Mouse (Mus musculus) brown adipose tissue, adult 24 weeks (tissue): ENCODE results near the gene Ero1lb. TPM values are rescaled to one million over a fixed set of nuclear protein-coding genes. Genes with fewer than 3 reads are reported as not detected.

ENCODE experiments used
- H3K27ac ChIP-seq: fragments of 200-500 bp; replicated peaks from 2 replicates; pipeline ENCODE4 v1.5.1; 2012; ENCODE audit warnings: low read depth, mild to moderate bottlenecking, low read length
- H3K4me1 ChIP-seq: fragments of 200-500 bp; 2 replicates; pipeline ENCODE4 v1.6.1; 2012; ENCODE audit warnings: low read length, mixed read lengths; ENCODE audit not compliant: control insufficient read depth, insufficient read depth, insufficient read length
- H3K4me3 ChIP-seq: fragments of 200-500 bp; 2 replicates; pipeline ENCODE4 v1.5.1; 2012; ENCODE audit warnings: low read depth, mild to moderate bottlenecking, low read length, moderate library complexity; ENCODE audit not compliant: insufficient read depth
- polyA plus RNA-seq: library from polyadenylated mRNA; stranded (reverse); fragments of >200 nt; gene quantifications from 2 replicates; pipeline ENCODE4 v1.2.4, GENCODE M21; 2012; ENCODE audit not compliant: missing spikeins, insufficient read depth, insufficient read length

The Ero1lb gene
- polyA plus RNA-seq: 2.8 and 2.9 TPM in 2 replicates

- Histone ChIP-seq H3K4me1 (peaks cover 3% of the 10 kb centered on the region; the same call in 1 of the 2 replicates), H3K4me3 (peak within 1 kb of the TSS; percentile 86), H3K27ac (no peak within 1 kb of the TSS)
These were observed at the start of gene Ero1lb for GRCm38 (mm10) chr13:12565621-12566390. TSS of gene Ero1lb (plus strand) at chr13:12565874.

- H3K4me1 ChIP-seq: no peaks in the 10 kb centered on the region
- peak overlapping the region; percentile 17; the same call in 1 of the 2 replicates for H3K4me3 ChIP-seq
- H3K27ac ChIP-seq: no peak overlapping the region
These were observed 46.3 kb upstream of the Ero1lb start for GRCm38 (mm10) chr13:12519371-12519770.

GRCm38 (mm10) chr13:12519955-12520584 is 45.6 kb upstream of the Ero1lb start, which contains the start of gene Edaradd:
TSS of gene Edaradd (minus strand) at chr13:12520438.
- Histone ChIP-seq H3K27ac (no peak within 1 kb of the TSS), H3K4me1 (no peaks in the 10 kb centered on the region), H3K4me3 (peak within 1 kb of the TSS; percentile 55)

GRCm38 (mm10) chr13:12522346-12522745 is 43.3 kb upstream of the Ero1lb start:
- Histone ChIP-seq H3K27ac (no peak overlapping the region), H3K4me1 (no peaks in the 10 kb centered on the region), H3K4me3 (no peak overlapping the region)

- Histone ChIP-seq H3K27ac (no peak overlapping the region), H3K4me3 (no peak overlapping the region), H3K4me1 (no peaks in the 10 kb centered on the region)
These were observed 40.0 kb upstream of the Ero1lb start for GRCm38 (mm10) chr13:12525678-12526077.

GRCm38 (mm10) chr13:12534628-12535027 is 31.0 kb upstream of the Ero1lb start:
- no peak overlapping the region for H3K27ac ChIP-seq
- H3K4me1 ChIP-seq: no peaks in the 10 kb centered on the region
- H3K4me3 ChIP-seq: no peak overlapping the region

- Histone ChIP-seq H3K27ac (no peak overlapping the region), H3K4me1 (no peaks in the 10 kb centered on the region; the same call in 1 of the 2 replicates), H3K4me3 (no peak overlapping the region)
These were observed 27.7 kb upstream of the Ero1lb start for GRCm38 (mm10) chr13:12537971-12538370.

- H3K4me1 ChIP-seq: no peaks in the 10 kb centered on the region; the same call in 1 of the 2 replicates
- H3K27ac ChIP-seq: no peak overlapping the region
- no peak overlapping the region for H3K4me3 ChIP-seq
These were observed 26.0 kb upstream of the Ero1lb start for GRCm38 (mm10) chr13:12539716-12540115.

- Histone ChIP-seq H3K4me1 (no peaks in the 10 kb centered on the region; the same call in 1 of the 2 replicates), H3K27ac (no peak overlapping the region), H3K4me3 (no peak overlapping the region)
These were observed 25.6 kb upstream of the Ero1lb start for GRCm38 (mm10) chr13:12540119-12540518.

- no peaks in the 10 kb centered on the region; the same call in 1 of the 2 replicates for H3K4me1 ChIP-seq
- H3K27ac ChIP-seq: no peak overlapping the region
- no peak overlapping the region for H3K4me3 ChIP-seq
These were observed 23.4 kb upstream of the Ero1lb start for GRCm38 (mm10) chr13:12542006-12542981.

GRCm38 (mm10) chr13:12543246-12543645 is 22.4 kb upstream of the Ero1lb start:
- H3K4me1 ChIP-seq: no peaks in the 10 kb centered on the region; the same call in 1 of the 2 replicates

GRCm38 (mm10) chr13:12543880-12544568 is 21.6 kb upstream of the Ero1lb start:
- Histone ChIP-seq H3K27ac (no peak overlapping the region), H3K4me1 (no peaks in the 10 kb centered on the region; the same call in 1 of the 2 replicates), H3K4me3 (no peak overlapping the region)

More at GRCm38 (mm10) chr13:12543246-12543645, 22.4 kb upstream of the Ero1lb start:
- Histone ChIP-seq H3K4me3 (no peak overlapping the region), H3K27ac (no peak overlapping the region)

- Histone ChIP-seq H3K4me3 (no peak overlapping the region), H3K27ac (no peak overlapping the region), H3K4me1 (no peaks in the 10 kb centered on the region)
These were observed 11.5 kb upstream of the Ero1lb start for GRCm38 (mm10) chr13:12554211-12554610.

- Histone ChIP-seq H3K4me3 (no peak overlapping the region), H3K27ac (no peak overlapping the region), H3K4me1 (no peaks in the 10 kb centered on the region)
These were observed 6.6 kb upstream of the Ero1lb start for GRCm38 (mm10) chr13:12559044-12559443.
